Mouse (Mus musculus): Measurements from ENCODE around the gene Cdc42se1. TPM values are rescaled to one million over a fixed set of nuclear protein-coding genes. Genes with fewer than 3 reads are reported as not detected.

Gene Cdc42se1
- total RNA-seq, 2 experiments from 2014 or later, result 72.0 to 73.0 TPM

DNA sequence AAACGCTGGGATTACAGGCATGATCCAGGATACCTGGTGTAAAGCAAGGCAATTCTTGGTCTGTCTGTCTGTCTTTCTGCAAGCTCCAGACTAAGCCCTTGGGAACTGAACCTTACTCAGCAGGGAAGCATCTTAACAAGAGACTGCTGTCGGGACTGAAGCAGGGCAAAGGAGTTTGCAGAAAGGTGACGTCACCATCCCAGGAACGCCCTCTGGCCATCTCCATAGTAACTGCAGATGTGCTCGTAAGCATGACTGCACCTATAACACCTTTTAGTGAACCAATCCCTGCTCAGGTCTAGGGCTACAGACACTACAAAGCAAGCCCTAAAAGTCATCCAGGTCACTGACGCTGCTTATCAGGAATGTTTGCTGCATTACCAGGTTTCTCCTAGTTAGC, 4.2 kb upstream of the Cdc42se1 start:
- DNase-seq, result no peak

DNA sequence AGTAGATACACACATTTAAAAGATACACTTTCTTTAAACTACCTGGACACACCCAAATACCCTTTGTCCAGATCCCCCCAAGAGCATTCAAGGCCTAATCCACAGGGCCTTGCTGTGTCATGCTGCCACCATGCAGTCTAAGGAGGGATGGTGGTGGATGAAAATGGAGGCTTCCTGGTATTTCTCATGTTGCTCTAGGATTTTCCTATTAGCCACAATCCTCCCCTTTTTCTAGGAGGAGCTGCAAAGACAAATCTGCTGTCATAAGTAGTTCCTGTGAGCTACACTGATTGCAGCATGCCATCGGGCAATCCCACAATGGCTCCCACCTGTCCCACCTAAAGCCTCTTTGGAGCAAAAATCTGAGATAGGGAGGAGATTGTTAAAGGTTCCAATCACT, 1.3 kb upstream of the Cdc42se1 start:
- no peak for DNase-seq

DNA sequence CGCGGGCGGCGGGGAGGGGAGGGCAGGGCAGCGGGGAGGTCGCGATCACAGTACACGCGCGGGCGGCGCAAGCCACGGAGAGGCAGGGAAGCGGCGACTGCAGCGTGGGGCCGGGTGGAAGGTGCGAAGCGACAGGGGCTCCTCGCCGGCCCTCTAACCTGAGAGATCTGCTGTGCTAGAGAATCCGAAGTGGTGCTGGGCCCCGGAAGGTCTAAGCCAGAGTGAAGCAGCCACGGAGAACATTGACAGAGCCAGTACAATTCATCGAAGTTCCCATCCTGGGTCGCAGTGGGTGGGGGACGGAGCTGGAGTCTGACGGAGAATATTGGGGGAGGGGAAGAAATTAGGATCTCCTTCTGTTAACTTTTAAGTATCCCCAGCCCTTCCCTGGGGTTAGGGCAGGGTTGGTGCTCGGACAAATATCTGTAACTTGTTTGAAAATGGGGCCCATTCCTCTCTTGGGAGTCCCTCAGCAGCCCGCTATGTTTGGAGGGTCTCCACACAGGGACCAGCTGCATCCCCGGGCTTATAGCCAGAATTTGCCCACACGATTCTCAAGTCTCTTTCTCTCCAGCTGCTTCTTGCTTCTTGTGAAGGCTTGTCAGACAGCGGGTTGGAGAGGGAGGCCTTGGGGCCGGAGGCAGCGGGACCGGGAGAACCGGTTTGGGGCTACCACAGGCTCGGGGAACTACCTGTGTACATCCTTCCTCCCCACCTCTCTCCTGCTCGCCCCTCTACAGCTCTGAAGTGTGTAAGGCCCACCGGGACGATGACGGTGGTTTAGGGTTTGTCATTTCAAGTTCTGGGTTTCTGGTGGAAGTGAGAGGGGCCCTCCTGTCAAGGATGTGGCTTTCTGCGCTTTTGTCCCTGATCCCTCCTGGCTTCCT, 605 bp downstream of the Cdc42se1 start:
- peak; percentile 65 to 67 for DNase-seq

DNA sequence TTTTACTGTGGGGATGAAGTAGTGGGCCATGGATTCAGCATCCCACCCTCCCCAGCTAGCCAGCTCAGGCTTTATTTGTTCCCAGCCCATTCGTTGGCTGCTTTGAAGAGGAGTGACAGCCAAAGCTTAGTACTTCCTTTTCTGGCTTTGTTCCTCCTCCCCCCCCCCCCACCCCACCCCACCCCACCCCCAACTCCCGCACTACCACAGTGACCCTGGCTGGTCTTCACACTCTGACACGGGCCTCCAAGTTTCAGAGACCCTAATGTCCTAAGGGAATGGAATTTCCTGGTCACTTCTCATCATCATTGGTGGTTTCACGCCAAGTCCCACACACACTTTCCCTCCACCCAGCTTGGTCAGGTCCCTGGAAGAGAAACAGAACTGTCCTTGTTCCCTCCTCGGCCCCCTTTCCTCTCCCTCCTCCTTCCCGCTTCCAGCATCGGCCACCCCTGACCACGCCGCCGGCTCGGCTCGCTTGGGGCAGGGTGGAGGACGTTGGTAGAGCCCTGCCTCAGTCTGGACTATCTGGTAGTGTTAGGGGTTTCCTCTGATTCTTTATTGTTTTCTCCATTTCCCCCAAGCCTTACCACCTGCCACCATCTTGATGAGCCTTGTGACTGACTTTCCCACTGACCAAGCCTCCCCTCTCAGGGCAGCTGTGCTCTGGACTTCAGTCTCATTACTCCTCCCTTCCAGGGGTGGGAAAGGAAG, 1.4 kb downstream of the Cdc42se1 start:
- peak; percentile 55 to 64 for DNase-seq

DNA sequence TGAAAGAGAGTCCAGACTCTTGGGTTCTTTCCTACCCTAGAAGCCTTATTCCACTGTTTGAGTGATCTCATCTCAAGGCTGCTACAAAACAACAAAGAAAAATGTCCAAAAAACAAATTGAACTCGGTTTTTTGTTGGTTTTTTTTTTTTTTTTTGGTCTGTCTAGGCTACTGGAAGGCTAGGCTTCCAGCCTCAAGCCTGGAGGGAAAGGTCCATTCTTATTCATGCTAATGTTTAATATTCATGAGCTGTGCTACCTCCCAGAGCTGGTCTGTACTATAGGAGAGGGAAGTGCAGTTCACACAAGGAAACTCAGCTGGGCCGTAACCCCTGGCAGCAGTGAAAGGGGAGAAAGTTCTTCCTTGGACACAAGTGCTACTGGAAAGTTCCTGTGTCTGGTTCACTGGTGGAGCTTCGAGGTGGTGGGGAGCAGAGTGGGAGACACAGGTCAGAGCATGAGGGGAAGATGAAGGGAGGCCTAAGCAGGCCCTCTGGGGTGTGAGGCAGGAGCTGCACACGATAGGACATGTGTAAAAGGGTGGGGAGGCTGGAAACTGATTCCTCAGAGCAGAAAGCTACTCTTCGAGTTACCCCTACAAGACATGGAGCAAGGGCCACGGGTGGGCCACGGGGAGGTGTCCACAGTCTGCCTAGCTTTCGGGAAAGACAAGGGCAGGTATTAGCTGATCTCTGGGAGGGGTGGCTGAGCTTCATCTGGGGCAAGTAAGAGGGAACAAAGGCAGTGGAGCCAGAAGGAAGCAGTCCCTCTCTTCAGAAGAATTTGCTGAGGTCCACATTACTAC, 2.2 kb downstream of the Cdc42se1 start:
- no peak for DNase-seq

DNA sequence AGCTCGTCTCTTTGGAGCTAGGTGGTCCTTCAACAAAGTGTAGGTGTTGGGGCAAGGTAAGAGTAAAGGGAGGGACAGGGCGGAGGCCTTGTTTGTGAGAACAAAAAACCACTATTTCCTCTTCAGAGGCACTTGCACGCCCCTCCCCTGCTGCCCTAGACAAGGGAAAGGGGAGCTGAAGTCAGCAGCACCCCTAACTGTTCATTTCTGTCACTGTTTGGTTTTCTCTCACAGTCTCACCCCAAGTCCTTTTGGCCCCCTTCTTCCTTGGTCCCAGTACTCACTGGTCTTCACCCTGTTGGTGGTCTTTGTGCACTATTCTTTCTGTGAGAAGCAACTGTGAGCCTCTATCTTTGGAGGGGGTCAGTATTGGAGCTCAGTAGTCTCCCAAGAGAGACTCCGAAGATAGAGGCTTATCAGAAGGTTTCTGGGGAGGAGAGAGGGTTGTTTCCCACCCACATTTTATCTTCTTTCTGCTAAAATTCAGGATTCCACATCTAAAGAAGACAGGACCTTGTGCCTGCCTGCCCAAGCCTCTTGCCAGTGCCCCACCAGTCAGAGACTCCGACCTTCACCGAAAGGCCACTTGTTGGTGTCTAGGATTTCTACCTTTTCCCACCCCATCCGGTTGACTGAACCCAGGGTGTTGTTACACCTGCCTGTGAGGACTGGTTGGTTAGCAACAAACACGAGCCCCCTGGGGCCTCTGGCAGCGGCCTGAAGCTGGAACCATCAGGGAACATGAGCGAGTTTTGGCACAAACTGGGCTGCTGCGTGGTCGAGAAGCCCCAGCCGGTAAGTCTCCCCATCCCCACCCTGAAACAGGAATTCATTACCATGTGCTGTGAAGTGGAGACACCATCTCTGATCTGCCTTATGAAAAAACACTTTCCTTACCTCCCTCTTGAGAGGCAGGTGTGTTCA, 3.0 kb downstream of the Cdc42se1 start, which contains the start of gene Mllt11:
Mllt11 (minus strand) TSS at position 874 of the 924 bp plus-strand sequence.
- DNase-seq, result no peak

DNA sequence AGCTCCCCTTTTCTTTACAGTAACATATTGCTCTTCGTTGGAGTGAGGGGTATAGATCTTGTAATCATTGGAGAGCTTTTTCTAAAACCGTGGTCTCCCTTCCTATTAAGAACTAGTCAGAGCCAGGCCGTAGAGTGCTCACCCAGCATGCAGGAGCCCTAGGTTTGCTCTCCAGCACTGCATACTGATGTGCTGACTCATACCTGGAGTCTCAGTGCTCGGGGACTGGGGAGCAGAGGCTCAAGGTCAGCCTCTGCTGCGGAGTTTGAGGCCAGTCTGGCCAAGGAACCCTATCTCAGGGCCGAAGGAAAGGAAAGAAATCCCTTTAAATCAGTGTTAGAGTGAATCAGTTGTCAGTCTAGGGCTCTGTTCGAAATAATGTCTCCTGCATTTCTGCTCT, 4.2 kb downstream of the Cdc42se1 start:
- DNase-seq, result no peak

DNA sequence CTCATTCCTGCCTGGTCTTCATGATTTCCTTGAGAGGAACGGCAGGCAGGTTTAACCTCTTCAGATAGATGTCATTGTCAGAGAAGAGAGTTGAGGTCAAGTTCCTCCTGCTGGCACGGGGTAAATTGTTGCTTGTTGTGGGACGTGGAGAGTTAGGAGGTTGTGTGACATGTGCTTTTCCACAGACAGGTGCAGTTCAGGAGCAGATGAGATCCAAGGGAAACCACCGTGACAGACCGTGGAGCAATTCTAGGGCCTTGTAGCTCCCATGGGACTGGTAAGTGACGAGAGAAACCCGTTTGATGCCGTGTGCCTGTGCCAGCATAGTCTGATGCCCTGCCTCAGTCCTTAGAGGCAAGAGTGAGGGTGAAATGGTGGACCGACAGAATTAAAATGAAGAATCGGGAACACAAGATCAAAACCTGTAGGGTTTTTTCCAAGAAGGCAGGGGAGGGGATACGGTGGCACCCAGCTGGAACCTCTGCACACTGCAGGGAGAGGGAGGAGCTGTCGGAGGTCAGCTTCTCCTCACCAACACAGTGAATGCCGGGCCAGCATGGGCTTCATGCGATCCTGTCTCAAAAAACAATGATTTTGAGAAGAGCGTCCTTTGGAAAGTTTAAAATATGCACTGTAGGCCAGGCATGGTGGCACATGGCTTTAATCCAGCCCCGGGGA, 4.9 kb downstream of the Cdc42se1 start:
- no peak for DNase-seq

DNA sequence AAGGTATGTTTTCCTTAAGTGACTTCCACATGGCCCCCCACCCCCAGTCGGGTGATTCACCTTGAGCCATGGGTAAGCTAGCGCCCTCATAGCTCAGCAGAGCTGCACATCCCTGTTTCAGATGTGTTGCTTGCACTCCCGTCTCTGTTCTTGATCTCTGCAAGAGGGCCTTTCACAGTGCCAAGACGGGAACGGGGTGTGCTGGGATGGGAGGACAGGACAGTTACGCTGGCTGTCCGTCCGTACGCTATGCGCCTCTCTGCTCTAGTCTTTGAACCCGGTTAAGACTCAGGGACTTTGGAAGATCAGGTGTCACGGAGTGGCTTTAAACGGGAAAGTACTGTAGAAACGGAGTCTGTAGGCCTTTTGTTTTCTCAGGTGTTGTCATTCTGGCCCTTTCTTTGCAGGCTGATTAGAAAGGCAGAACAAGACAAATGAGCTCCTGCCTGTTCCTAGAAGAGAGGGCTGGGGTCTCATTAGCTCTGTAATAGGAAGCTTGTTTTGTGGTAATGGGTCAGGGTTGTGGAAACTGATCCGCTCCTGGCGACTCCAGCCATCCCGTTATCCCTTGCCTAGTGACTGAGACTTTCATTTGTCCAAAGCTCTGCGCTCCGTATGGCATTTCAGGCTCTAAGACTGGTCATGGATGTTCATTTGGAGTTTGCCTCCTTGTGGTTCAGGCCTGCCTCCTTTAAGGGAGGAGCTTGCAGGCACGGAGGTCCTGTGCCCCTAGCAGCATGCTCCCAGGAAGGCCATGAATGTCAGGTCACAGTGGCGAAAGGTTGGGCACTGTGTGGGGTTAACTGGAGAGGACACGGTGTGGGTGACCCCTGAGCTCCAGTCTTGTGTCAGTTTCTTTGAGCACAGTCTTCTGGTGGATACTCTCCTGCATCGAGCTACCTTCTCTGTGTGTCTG, 7.1 kb downstream of the Cdc42se1 start:
- DNase-seq, result no peak

DNA sequence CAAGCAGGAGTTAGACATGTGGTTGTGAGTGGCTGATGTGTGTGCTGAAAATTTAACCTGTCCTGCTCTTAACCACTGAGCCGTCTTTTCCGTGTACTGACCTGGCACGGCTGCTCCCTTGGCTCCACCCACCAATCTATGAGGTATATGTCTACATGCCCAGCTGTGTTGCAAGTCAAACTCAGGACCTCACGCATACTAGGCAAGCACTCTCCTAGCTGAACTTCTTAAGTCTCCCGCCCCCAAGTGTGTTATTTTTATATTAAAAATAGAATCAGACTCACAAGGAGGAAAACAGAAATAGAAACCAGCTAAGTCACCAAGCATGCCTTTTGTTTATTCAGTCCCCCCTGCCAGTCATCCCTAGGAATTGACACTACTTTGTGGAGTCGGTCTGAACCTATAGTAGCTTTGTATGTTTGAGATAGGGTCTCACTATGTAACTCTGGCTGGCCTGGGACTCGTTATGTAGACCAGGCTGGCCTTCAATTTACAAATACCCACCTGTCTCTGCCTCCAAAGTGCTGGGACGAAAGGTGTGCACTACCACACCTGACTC, 9.1 kb downstream of the Cdc42se1 start:
- DNase-seq, result no peak

DNA sequence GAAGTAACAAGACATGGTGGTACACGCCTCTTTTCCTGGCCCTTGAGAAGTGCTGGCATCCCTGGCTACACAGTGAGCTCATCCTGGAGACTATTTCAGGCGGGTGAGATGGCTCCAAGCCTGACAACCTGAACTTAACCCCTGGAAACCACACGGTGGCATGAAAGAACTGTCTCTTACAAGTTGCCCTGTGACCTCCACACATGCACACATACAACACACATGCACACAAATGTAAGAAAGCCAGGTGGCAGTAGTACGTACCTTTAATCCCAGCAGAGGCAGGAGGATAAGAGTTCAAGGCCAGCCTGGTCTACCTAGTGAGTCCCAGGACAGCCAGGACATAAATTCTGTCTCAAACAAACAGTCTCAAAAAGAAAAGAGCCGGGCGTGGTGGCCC, 10.5 kb downstream of the Cdc42se1 start:
- DNase-seq, result no peak

DNA sequence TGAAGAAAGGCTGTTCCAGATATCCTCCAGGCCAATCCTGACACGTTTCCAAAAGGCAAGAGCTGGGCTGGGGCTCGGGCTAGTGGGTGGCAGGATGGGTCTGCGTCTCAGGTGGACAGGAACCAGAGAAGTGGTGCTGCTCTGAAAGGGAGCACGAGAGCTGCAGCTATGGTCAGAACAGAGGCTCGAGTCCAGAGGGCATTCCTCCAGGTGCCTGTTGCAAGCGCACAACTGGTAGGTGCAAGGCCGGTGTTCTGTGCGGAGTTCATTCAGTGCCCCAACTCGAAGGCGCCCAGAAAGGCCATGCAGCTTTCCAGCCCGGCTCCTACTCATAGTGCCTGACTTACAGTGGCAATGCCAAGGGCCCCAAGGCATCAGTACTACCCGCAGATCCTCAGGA, 11.4 kb downstream of the Cdc42se1 start:
- no peak for DNase-seq

DNA sequence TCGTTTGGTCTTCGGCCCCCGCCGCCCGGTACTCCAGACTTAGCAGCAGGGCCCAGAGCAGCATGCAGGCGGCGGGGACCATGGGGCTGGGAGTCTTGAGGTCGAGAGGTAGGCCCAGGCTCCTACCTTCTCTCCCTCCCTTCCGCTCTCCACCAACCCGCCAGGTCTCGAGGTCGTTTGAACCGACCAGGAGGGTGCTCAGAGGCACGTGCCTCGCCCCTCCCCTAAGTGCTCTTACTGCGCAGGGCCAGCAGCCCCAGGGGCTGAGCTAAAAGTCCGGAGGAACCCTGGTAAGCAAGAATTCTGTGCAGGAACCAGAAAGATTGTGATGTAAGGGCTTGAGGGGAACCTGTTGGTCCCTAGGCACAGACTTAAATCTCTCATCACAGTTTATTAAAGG, 12.4 kb downstream of the Cdc42se1 start:
- DNase-seq, result no peak

DNA sequence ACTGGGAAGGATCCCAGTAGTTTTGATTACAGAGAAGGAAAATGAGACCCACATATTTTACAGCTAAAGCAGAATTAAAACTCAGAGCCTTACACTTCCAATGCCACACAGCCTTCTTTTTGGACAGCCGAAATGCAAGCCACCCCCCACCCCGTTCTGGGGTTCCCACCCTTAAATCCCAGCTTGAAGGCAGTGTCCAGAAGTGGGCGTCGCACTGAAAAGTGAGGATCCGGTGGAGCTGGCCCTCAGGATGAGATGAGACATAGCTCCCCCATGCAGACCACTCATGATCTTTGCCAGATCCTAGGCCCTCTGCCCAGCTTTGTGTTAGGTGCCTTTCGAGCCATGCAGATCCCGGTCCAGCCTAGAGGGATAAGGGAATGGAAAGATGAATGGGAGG, 13.0 kb downstream of the Cdc42se1 start, which contains the start of gene Gm128:
Gm128 (minus strand) TSS at position 101 of the 400 bp plus-strand sequence.
- no peak for DNase-seq

DNA sequence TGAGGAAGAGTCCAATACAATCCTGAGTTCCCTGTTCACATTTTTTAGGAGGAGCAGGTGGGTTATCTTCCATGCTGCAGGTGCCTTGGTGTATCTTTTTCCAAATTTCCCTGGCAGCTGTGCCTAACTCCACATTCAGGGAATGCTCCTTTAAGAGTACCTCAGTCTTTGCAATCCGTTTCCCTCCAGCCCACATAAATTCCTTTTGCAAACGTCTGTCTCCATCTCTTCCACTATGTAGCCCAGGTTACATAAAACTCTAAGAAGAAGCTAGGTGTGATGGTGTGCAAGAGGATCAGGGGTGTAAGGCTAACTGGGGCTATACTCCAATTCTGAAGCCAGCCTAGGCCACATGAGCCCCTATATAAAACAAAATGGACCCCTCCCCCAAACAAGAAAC, 14.6 kb downstream of the Cdc42se1 start:
- no peak for DNase-seq

DNA sequence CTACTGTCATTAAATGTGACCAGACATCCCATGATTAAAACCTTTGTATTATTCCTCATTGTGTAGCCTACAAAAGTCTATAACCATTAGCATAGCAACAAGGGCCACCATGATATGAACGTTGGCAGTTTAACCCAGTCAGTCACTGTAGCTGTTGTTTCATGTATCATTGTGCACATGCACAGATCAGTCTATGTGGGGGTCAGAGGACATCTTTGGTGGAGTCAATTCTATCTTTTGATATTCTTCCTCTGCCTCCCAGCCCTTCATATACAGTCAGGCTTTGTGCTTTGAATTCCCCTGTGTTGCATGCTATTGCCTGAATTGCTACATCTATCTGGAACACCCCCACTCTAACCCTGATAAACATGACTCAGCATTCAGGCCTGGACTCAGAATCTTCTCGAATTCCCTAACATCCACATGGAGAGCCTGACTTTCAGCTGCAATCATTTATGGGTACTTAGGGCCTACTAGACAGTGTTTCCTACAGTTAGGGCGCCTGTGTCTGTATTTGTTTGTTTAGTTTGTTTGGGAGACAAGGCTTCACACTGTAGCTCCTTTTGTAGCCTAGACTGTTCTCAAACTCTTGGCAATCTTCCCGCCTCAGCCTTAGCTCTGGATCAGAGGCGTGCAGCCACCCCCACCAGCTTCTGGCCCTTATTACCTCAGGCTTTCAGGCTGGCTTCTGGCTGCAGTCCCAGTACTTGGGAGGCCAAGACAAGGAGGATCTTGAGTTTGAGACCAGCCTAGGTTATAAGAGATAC, 18.1 kb downstream of the Cdc42se1 start:
- DNase-seq, result peak; percentile 42 to 55

DNA sequence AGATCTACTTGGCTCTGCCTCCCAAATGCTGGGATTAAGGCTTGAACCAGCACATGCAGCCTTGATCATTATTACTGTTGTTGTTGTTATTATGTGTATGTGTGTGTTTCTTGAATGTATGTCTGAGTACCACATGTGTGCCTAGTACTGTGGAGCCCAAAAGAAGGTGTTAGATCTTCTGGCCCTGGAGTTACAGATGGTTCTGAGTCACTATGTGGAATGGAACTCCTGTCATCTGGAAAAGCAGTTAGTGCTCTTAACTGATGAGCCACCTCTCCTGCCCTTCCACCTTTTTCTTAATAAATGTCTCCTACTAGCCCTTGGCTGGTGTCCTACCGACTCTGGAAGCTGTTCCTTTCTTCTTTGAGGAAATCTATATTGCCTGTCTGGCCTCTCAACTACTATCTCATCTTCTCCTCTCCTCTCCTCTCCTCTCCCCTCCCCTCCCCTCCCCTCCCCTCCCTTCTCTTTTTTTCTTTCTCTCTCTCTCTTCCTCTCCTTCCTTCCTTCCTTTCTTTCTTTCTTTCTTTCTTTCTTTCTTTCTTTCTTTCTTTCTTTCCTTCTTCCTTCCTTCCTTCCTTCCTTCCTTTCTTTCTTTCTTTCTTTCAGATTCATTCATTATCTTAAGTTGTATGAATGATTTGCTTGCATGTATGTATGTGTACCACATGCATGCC, 19.3 kb downstream of the Cdc42se1 start:
- DNase-seq, result no peak

DNA sequence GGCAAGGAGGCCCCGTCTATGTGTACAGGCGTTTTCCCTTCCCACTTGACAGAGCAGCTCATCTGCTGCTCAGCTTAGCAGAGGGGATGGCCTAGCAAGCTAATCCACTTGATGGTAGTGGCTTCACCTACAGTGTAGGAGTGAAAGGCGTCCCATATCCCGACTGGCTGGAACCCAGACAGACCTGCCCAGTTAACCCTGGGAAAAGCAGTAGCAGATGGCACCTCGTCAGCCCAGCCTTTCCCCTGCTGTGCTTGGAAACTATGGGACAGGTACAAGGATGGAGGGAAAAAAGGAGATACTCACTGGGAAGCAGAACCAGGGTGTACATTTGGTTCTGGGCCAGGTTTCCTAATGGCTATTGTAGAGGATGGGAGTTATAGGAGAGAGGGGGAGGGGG, 21.8 kb downstream of the Cdc42se1 start:
- no peak for DNase-seq

Measured in layer of hippocampus, postnatal 36 days (tissue).